Mouse (Mus musculus): Measurements from ENCODE around the gene AY358078. TPM values are rescaled to one million over a fixed set of nuclear protein-coding genes. Genes with fewer than 3 reads are reported as not detected.
"Not testable (repeated sequence)": the region's sequence is repeated elsewhere in the genome, so short reads cannot be mapped to it uniquely, and the experiment has no call there.

The AY358078 gene
- total and polyA plus RNA-seq, 3 experiments = not detected

DNA sequence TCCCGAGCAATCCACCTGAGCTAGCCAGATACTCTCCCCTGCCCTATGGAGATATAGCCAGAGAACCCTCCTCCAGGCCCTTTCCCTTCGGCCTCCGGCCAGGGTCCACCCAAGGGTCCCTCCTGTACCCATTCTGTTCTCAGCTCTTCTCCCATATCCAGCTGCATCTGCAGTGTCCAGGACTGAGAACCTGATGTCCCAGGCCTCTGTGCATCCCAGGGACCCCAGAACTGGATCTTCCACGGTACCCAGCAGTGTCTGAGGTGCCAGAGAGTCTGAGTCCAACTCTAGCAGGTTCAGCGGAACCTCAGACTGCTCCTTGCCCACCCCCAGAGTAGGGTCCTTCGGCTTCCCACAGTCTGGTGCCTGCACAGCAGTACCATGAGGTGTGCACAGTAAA is 29.3 kb downstream of the AY358078 start:
- TF ChIP-seq CTCF (IDR thresholded peaks at IDR 0.05) (no peak), EP300 (IDR thresholded peaks at IDR 0.05; ENCODE audit: insufficient read depth, low read depth, low read length) (no peak), POLR2A (IDR thresholded peaks at IDR 0.05; ENCODE audit: insufficient read depth, low read depth, low read length) (no peak)
- no peaks in the 10 kb centered on the region for H3K79me2 ChIP-seq (replicated peaks; ENCODE audit: control insufficient read depth, insufficient read depth, low read length)
- H3K4me1 ChIP-seq (ENCODE audit: control insufficient read depth, insufficient read depth, low read length) = no peaks in the 10 kb centered on the region
- no peak overlapping the region for H3K27ac ChIP-seq
- no peak for DNase-seq
- intact Hi-C loops (cut with DNase I) = loop anchor here (5.0 kb wide), 1 partner anchor 57 kb away; the partner anchor contains the start of gene Ang4
- H3K27me3 ChIP-seq (ENCODE audit: control insufficient read depth, insufficient read depth, low read length) = no peaks in the 10 kb centered on the region
- H3K36me3 ChIP-seq (ENCODE audit: control insufficient read depth, insufficient read depth, low read length) = no peaks in the 10 kb centered on the region
- no peak overlapping the region for H3K9ac ChIP-seq (ENCODE audit: low read depth, low read length)
- no peak overlapping the region for H3K4me3 ChIP-seq
- WGBS = 70% methylated on average over 6 of the region's 6 CpGs

DNA sequence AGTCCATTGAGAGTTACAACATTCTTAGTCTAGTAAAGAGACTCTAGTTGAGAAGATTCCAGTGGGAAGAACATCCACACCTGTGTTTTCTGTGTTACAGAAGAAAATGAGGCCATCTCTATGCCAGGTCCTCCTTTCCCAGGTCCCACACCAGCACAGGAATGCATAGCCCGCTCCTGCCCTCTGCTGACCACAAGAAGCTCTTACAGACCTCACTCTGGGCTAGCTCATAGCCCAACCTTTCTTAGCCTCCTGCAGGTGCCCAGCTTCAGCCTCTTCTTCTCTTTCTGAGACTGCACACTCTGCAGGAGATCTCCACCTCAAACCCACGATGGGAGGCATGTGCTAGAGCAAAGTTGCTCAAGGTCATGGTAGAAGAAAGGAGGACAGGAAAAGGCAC is 38.6 kb downstream of the AY358078 start:
- peak; percentile 25 for TF ChIP-seq CTCF (IDR thresholded peaks at IDR 0.05)
- H3K36me3 ChIP-seq (ENCODE audit: control insufficient read depth, insufficient read depth, low read length); intact Hi-C loops (cut with DNase I); H3K4me3 ChIP-seq; H3K9ac ChIP-seq (ENCODE audit: low read depth, low read length); DNase-seq; H3K27ac ChIP-seq; H3K27me3 ChIP-seq (ENCODE audit: control insufficient read depth, insufficient read depth, low read length); H3K4me1 ChIP-seq (ENCODE audit: control insufficient read depth, insufficient read depth, low read length); H3K79me2 ChIP-seq (replicated peaks; ENCODE audit: control insufficient read depth, insufficient read depth, low read length): not testable (repeated sequence)
- WGBS = 18% methylated on average over 2 of the region's 2 CpGs

DNA sequence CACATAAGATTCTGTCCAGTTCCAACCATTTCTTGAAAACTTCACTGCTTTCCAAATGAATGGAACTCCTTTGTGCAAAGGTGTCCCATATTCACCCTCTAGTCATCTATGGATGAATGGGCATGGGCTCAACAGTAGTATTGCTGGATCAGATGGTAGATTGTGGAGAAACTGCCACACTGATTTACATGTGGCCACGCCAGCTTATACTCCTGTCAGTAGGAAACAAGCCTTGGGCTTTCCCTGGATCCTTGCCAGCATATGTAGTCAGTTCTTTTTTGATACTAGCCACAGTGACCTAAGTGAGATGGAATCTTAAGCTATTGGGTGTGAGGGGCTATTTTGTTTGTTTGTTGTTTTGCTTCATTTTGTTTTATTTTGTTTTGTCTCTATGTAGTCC is 42.4 kb downstream of the AY358078 start:
- no peak overlapping the region for H3K9ac ChIP-seq (ENCODE audit: low read depth, low read length)
- H3K27me3 ChIP-seq (ENCODE audit: control insufficient read depth, insufficient read depth, low read length) = no peaks in the 10 kb centered on the region
- no peaks in the 10 kb centered on the region for H3K4me1 ChIP-seq (ENCODE audit: control insufficient read depth, insufficient read depth, low read length)
- 46% methylated on average over 1 of the region's 1 CpGs for WGBS
- H3K4me3 ChIP-seq = no peak overlapping the region
- H3K36me3 ChIP-seq (ENCODE audit: control insufficient read depth, insufficient read depth, low read length) = no peaks in the 10 kb centered on the region
- intact Hi-C loops (cut with DNase I) = loop anchor here (10.0 kb wide), 1 partner anchor 587 kb away; the partner anchor contains the start of gene Rnase2a
- no peak overlapping the region for H3K27ac ChIP-seq
- no peak for TF ChIP-seq POLR2A (IDR thresholded peaks at IDR 0.05; ENCODE audit: insufficient read depth, low read depth, low read length)
- TF ChIP-seq EP300 (IDR thresholded peaks at IDR 0.05; ENCODE audit: insufficient read depth, low read depth, low read length) = no peak
- no peak for TF ChIP-seq CTCF (IDR thresholded peaks at IDR 0.05)
- no peak for DNase-seq
- H3K79me2 ChIP-seq (replicated peaks; ENCODE audit: control insufficient read depth, insufficient read depth, low read length) = no peaks in the 10 kb centered on the region

DNA sequence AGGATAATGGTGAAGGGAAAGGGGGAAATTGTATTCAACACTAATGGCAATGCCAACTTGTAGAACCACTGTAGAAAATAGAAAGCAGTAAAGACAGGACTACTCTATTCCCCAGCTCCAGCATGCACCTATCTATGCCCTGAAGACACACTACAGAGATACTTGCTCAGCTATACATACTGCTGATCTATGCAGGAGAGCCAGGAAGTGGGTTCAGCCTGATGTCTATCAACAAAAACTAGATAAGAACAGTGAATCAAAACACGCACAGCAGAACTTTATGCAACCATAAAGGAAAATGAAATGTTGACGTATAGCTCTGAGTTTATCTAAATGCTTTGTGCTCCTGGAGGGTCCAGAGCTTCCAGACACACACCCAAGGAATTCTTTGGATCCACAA is 42.9 kb downstream of the AY358078 start:
- H3K27ac ChIP-seq = no peak overlapping the region
- H3K4me3 ChIP-seq = no peak overlapping the region
- no peak for DNase-seq
- no peaks in the 10 kb centered on the region for H3K27me3 ChIP-seq (ENCODE audit: control insufficient read depth, insufficient read depth, low read length)
- no peaks in the 10 kb centered on the region for H3K36me3 ChIP-seq (ENCODE audit: control insufficient read depth, insufficient read depth, low read length)
- H3K4me1 ChIP-seq (ENCODE audit: control insufficient read depth, insufficient read depth, low read length) = no peaks in the 10 kb centered on the region
- H3K9ac ChIP-seq (ENCODE audit: low read depth, low read length) = no peak overlapping the region
- WGBS = 63% methylated on average over 2 of the region's 2 CpGs
- intact Hi-C loops (cut with DNase I) = loop anchor here (10.0 kb wide), 1 partner anchor 588 kb away; the partner anchor contains the start of gene Rnase2a
- no peaks in the 10 kb centered on the region for H3K79me2 ChIP-seq (replicated peaks; ENCODE audit: control insufficient read depth, insufficient read depth, low read length)
- TF ChIP-seq EP300 (IDR thresholded peaks at IDR 0.05; ENCODE audit: insufficient read depth, low read depth, low read length) = no peak
- no peak for TF ChIP-seq POLR2A (IDR thresholded peaks at IDR 0.05; ENCODE audit: insufficient read depth, low read depth, low read length)
- no peak for TF ChIP-seq CTCF (IDR thresholded peaks at IDR 0.05)

DNA sequence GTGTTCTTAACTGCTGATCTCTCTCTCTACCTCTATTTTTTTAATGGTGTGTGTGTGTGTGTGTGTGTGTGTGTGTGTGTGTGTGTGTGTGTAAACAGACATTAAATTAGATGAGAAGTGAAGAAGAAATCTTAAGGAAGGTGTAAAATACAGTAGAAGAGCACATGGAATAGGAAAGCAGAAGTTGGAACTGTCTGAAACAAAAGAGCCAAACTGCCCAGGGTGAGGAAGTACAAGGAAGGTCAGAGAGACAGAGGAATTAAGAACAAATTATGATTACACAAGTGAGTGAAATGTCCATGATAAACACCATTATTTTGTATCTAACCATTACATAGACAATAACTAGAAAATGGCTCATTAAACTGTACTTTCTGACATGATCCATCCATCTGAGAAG is 44.0 kb downstream of the AY358078 start:
- no peaks in the 10 kb centered on the region for H3K36me3 ChIP-seq (ENCODE audit: control insufficient read depth, insufficient read depth, low read length)
- intact Hi-C loops (cut with DNase I) = loop anchor here (10.0 kb wide), 1 partner anchor 589 kb away; the partner anchor contains the start of gene Rnase2a

DNA sequence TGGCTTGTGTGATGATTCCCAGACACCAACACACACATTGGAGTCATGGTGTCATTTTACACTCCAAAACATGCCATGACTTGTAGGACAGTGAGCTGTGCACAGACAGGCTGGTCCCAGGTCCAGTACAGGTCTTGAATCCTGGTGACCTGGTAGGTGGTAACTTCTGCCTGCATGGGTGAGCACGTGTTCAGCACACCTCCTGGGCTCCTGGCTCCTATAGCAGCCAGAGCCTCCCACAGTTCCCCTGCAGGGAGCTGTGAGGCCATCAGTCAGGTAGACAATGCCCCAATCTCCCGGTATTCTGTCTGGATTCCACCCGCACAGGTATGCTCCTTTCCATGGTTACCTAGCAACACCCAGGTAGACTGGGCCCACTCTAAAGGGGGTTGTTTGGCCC is 46.7 kb downstream of the AY358078 start:
- intact Hi-C loops (cut with DNase I) = loop anchor here (10.0 kb wide), 1 partner anchor 592 kb away; the partner anchor contains the start of gene Rnase2a
- H3K36me3 ChIP-seq (ENCODE audit: control insufficient read depth, insufficient read depth, low read length) = no peaks in the 10 kb centered on the region
- H3K27ac ChIP-seq = no peak overlapping the region
- no peaks in the 10 kb centered on the region for H3K4me1 ChIP-seq (ENCODE audit: control insufficient read depth, insufficient read depth, low read length)
- no peak overlapping the region for H3K4me3 ChIP-seq
- H3K27me3 ChIP-seq (ENCODE audit: control insufficient read depth, insufficient read depth, low read length) = no peaks in the 10 kb centered on the region
- no peaks in the 10 kb centered on the region for H3K79me2 ChIP-seq (replicated peaks; ENCODE audit: control insufficient read depth, insufficient read depth, low read length)
- TF ChIP-seq EP300 (IDR thresholded peaks at IDR 0.05; ENCODE audit: insufficient read depth, low read depth, low read length) = no peak
- no peak for TF ChIP-seq POLR2A (IDR thresholded peaks at IDR 0.05; ENCODE audit: insufficient read depth, low read depth, low read length)
- TF ChIP-seq CTCF (IDR thresholded peaks at IDR 0.05) = no peak
- no peak overlapping the region for H3K9ac ChIP-seq (ENCODE audit: low read depth, low read length)
- DNase-seq = no peak
- 61% methylated on average over 3 of the region's 3 CpGs for WGBS

More for the DNA sequence above, 44.0 kb downstream of the AY358078 start:
- no peak for DNase-seq
- H3K27ac ChIP-seq = no peak overlapping the region
- no peaks in the 10 kb centered on the region for H3K27me3 ChIP-seq (ENCODE audit: control insufficient read depth, insufficient read depth, low read length)
- H3K4me1 ChIP-seq (ENCODE audit: control insufficient read depth, insufficient read depth, low read length) = no peaks in the 10 kb centered on the region
- no peak for TF ChIP-seq POLR2A (IDR thresholded peaks at IDR 0.05; ENCODE audit: insufficient read depth, low read depth, low read length)
- no peak for TF ChIP-seq CTCF (IDR thresholded peaks at IDR 0.05)
- no peak for TF ChIP-seq EP300 (IDR thresholded peaks at IDR 0.05; ENCODE audit: insufficient read depth, low read depth, low read length)
- no peak overlapping the region for H3K4me3 ChIP-seq
- no peaks in the 10 kb centered on the region for H3K79me2 ChIP-seq (replicated peaks; ENCODE audit: control insufficient read depth, insufficient read depth, low read length)
- H3K9ac ChIP-seq (ENCODE audit: low read depth, low read length) = no peak overlapping the region
